Mouse (Mus musculus): ENCODE results near the gene Trak1.

DNA sequence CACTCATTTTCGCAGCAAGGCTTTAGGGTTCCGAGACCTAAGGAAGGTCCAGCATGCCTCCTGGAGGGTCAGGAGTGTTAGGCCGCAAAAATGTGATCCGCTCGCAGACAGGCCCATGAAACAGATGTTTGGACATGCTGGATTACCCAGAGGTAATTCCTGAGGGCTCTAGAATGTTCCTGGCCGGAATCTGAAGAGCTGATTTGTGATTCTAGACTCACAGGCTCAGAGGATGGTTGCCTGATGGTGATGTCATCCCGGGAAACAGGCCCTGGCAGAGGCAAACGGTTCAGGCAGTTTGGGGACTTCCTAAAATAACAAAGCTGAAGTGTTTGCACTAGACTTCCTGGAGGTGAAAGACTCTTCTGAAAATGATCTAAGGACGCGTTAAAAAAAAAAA lies 50.7 kb downstream of the Trak1 start:
- TF ChIP-seq CTCF (IDR thresholded peaks at IDR 0.05; ENCODE audit: low read depth, low read length) (no peak), POLR2A (IDR thresholded peaks at IDR 0.05; ENCODE audit: borderline replicate concordance, low read depth, low read length) (no peak)
